Mouse (Mus musculus) hindbrain, embryonic 11.5 days (tissue): ENCODE results near the gene Kat7. TPM values are rescaled to one million over a fixed set of nuclear protein-coding genes. Genes with fewer than 3 reads are reported as not detected.

Experiments used
- ATAC-seq: fragments of 200-750 bp; cut with Nextera tagmentation; 2 replicates; pipeline ENCODE4 v1.8.0; 2017; ENCODE audit warnings: mild to moderate bottlenecking, moderate TSS enrichment, moderate library complexity; ENCODE audit not compliant: low FRiP score
- DNase-seq: peaks from one replicate; pipeline ENCODE4 v3.0.0-alpha.2; 2015; ENCODE audit warnings: low spot score
- H3K27ac ChIP-seq: fragments of 300-500 bp; sonication (generic); 2 replicates; pipeline ENCODE4 v1.5.1; 2014; ENCODE audit warnings: mild to moderate bottlenecking, low read depth, low read length
- H3K27me3 ChIP-seq: fragments of 300-500 bp; sonication (generic); 2 replicates; pipeline ENCODE4 v1.6.1; 2014; ENCODE audit warnings: mild to moderate bottlenecking, low read length, moderate library complexity, mixed read lengths; ENCODE audit not compliant: control insufficient read depth, insufficient read depth
- H3K36me3 ChIP-seq: fragments of 300-500 bp; sonication (generic); 2 replicates; pipeline ENCODE4 v1.6.1; 2014; ENCODE audit warnings: mild to moderate bottlenecking, low read length, moderate library complexity, mixed read lengths; ENCODE audit not compliant: control insufficient read depth, insufficient read depth
- H3K4me1 ChIP-seq: fragments of 300-500 bp; sonication (generic); replicated peaks from 2 replicates; pipeline ENCODE4 v1.6.1; 2014; ENCODE audit warnings: low read length, mixed read lengths; ENCODE audit not compliant: control insufficient read depth, insufficient read depth
- H3K4me2 ChIP-seq: fragments of 300-500 bp; sonication (generic); replicated peaks from 2 replicates; pipeline ENCODE4 v1.6.1; 2014; ENCODE audit warnings: mild to moderate bottlenecking, low read depth, low read length
- H3K4me3 ChIP-seq: fragments of 300-500 bp; sonication (generic); 2 replicates; pipeline ENCODE4 v1.5.1; 2014; ENCODE audit warnings: low read depth, low read length
- H3K9ac ChIP-seq: fragments of 300-500 bp; sonication (generic); 2 replicates; pipeline ENCODE4 v1.6.1; 2014; ENCODE audit warnings: low read depth, low read length
- H3K9me3 ChIP-seq: fragments of 300-500 bp; sonication (generic); 2 replicates; pipeline ENCODE4 v1.6.1; 2016; ENCODE audit warnings: low read length; ENCODE audit not compliant: control insufficient read depth
- WGBS: fragments of 180-500 bp; shearing (Covaris S2); extraction: QIAGEN DNeasy Blood & Tissue Kit; methylation state at CpG from one replicate; pipeline ENCODE4 v1.1.7; 2014; 5-methylcytosine and 5-hydroxymethylcytosine counted together
- polyA plus RNA-seq: library from polyadenylated mRNA; unstranded; fragments of >200 nt; fragmentation: Nextera tagmentation; extraction: Ambion mirVana; gene quantifications from 2 replicates; pipeline ENCODE4 v1.2.1, GENCODE M21; 2014

Kat7 gene
- polyA plus RNA-seq, 1 experiment from 2014 or later: 63.8 TPM

DNA sequence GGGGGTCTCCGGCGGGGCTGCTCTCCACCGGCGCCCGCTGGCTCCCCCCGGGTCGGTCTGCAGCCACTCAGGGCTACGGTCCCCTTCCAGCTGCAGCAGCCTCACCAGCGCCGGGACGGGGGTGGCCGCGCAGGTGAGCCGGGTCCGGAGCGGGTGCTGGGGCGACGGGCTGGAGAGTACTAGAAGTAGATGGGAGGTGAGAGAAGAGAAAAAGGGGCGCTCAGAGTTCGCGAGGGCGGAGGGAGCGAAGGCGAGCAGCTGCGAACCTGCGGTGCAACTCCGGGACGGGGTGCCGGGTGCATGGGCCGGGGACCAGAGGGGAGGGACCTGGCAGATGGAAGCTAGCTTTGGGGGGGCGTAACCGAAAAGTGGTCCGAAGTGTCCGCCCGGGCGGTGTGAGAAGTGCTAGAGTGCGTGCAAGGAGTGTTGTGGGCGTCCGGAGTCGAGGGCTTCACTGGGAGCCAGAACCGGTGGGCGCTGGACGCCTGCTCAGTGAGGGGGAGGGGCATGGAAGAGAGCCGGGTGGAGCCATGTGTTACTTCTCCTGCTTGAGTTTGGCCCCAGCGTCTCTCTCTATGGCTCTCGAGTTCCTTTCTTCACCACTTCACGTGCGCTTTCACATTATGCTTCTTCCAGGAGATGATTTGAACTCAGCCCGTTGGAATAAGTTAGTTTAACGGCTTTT is 27.2 kb upstream of the Kat7 start:
- WGBS: under 1% methylated on average over 45 of the region's 50 CpGs
- Histone ChIP-seq H3K36me3 (no peaks in the 10 kb centered on the region), H3K9me3 (no peaks in the 10 kb centered on the region), H3K9ac (peak overlapping the region; percentile 70), H3K4me3 (peak overlapping the region; percentile 85), H3K4me2 (peak overlapping the region; percentile 89), H3K4me1 (peaks cover 2% of the 10 kb centered on the region; the same call in 1 of the 2 replicates), H3K27ac (no peak overlapping the region), H3K27me3 (no peaks in the 10 kb centered on the region)
- DNase-seq (peak; percentile 78), ATAC-seq (peak; percentile 85)

DNA sequence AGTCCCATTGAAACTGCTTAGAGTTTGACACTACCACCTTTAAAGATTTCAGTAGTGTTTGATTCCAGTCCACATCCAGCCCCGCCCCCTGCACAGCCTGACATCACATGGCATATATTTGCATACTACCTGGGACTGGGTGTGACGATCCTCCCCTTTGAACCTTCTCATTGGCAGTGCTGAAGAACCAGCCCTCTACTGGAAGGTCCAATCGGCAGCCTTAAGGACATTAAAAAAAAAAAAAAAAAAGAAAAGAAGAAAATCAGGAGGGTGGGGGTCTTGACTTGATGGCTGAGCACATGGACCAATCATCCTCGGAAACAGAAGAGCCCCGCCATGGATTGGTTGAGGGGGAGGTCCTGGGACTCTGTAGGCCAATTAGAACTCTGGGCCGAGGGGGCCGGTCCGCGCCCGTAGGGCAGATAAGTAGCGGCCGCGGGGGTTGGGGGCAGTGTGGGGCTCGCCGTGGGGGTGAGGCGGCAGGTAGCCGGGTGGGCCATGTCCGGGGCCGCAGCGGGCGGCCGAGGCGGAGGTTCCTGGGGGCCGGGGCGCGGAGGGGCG is 26.6 kb upstream of the Kat7 start, which contains the start of gene Fam117a:
TSS of gene Fam117a (plus strand) at position 451 of the 561 bp plus-strand sequence.
- Histone ChIP-seq H3K4me1 (peaks cover 2% of the 10 kb centered on the region; the same call in 1 of the 2 replicates), H3K27me3 (no peaks in the 10 kb centered on the region), H3K9ac (peak within 1 kb of the TSS; percentile 70), H3K4me3 (peak within 1 kb of the TSS; percentile 85), H3K36me3 (no peaks in the 10 kb centered on the region), H3K27ac (no peak within 1 kb of the TSS), H3K9me3 (no peaks in the 10 kb centered on the region), H3K4me2 (peak within 1 kb of the TSS; percentile 89)
- 0% methylated on average over 13 of the region's 27 CpGs for WGBS
- DNase-seq (peak; percentile 86), ATAC-seq (peak; percentile 98)

DNA sequence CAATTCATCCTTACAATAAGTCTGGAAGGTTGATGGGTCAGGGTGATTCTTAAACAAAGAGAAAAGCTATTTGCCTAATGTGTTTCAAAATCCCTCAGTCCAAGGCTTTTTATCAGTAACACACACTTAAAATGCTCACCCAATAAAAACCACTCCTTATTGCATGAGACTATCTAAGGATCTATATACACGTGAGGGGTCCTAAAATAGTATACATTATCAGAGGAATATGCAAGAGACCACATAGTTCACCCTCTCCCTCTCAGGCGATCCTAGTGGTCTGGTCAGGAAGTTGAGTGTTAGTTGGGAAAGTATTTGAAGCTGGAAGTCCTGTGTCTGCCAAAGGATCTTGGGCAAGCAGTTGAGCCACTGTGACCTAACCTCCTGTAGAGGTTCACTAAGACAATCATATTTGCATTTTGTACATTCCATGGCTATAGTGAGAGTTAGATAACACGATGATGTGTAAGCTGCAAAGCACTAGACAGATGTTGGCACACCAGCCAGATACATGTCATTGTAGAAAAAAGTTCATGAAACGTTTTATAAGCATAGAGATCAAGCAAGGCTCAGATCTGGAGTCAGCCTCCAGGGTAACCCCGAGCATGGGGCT is 24.5 kb upstream of the Kat7 start:
- WGBS: 72% methylated on average over 5 of the region's 5 CpGs
- no peak for ATAC-seq
- no peak overlapping the region for H3K4me2 ChIP-seq

DNA sequence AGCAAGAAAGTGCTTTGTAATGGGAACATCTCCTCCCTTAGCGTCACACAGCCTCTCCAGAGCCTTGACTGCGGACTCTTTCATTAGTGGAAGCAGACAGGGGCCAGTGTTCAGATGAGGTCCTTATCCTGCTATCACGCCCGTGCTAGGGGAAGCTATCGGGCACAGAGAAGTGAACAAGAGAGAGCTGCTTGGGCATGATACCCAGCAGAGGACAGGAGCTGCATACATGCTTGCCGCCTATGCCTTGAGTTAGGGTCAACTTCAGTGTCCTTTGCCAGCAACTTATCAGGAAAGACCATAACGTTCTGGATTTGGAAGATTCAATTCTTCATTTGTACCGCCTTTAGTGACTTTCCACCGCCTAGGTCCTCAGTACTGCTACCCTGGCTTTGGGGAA is 23.8 kb upstream of the Kat7 start:
- WGBS: 91% methylated on average over 9 of the region's 9 CpGs

More for the DNA sequence above, 24.5 kb upstream of the Kat7 start:
- H3K27me3 ChIP-seq: no peaks in the 10 kb centered on the region
- H3K27ac ChIP-seq: no peak overlapping the region; the same call in 1 of the 2 replicates
- H3K9me3 ChIP-seq: no peaks in the 10 kb centered on the region
- H3K36me3 ChIP-seq: no peaks in the 10 kb centered on the region
- H3K4me1 ChIP-seq: peaks cover under 1% of the 10 kb centered on the region; the same call in 1 of the 2 replicates
- H3K4me3 ChIP-seq: no peak overlapping the region
- no peak for DNase-seq
- H3K9ac ChIP-seq: no peak overlapping the region

DNA sequence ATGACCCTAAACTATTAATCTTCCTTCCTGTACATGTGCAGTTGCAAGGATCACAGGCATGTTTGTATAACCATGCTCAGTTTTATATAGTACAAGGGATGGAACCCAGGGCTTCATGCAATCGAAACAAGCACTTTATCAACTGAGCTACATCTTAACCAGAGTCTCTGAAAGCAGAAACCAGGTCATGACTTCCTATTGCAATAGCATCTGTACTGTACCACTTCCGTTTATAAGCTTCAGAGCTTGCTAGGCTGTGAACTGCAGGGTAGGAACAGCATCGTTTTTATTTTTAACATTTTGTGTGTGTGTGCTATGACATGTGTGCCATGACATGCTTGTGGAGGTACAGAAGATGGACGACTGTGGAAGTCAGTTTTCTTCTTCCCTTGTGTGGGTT is 23.2 kb upstream of the Kat7 start:
- Histone ChIP-seq H3K27ac (no peak overlapping the region), H3K4me3 (no peak overlapping the region), H3K9me3 (no peaks in the 10 kb centered on the region), H3K4me1 (no peaks in the 10 kb centered on the region; the same call in 1 of the 2 replicates), H3K9ac (no peak overlapping the region), H3K27me3 (no peaks in the 10 kb centered on the region), H3K4me2 (no peak overlapping the region), H3K36me3 (no peaks in the 10 kb centered on the region)
- DNase-seq: no peak
- no peak for ATAC-seq
- WGBS: 66% methylated on average over 4 of the region's 4 CpGs

More for the DNA sequence above, 23.8 kb upstream of the Kat7 start:
- Histone ChIP-seq H3K4me2 (no peak overlapping the region), H3K27ac (no peak overlapping the region), H3K9ac (no peak overlapping the region), H3K27me3 (no peaks in the 10 kb centered on the region), H3K9me3 (no peaks in the 10 kb centered on the region), H3K4me3 (no peak overlapping the region), H3K36me3 (no peaks in the 10 kb centered on the region), H3K4me1 (no peaks in the 10 kb centered on the region; the same call in 1 of the 2 replicates)
- DNase-seq: no peak
- ATAC-seq: no peak

DNA sequence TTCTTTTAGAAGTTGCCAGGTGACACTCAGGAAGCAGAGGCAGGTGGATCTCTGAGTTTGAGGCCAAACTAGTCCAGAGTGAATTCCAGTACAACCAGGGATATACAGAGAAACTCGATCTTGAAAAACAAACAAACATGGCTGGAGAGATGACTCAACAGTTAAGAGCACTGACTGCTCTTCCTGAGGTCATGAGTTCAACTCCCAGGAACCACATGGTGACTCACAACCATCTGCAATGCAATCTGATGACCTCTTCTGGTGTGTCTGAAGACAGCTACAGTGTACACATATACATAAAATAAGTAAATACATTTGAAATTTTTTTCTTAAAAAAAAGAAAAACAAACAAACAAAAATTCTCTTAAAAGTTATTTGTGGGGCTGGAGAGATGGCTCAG is 20.6 kb upstream of the Kat7 start:
- Histone ChIP-seq H3K36me3 (no peaks in the 10 kb centered on the region), H3K4me1 (no peaks in the 10 kb centered on the region)
- 66% methylated on average over 1 of the region's 1 CpGs for WGBS

DNA sequence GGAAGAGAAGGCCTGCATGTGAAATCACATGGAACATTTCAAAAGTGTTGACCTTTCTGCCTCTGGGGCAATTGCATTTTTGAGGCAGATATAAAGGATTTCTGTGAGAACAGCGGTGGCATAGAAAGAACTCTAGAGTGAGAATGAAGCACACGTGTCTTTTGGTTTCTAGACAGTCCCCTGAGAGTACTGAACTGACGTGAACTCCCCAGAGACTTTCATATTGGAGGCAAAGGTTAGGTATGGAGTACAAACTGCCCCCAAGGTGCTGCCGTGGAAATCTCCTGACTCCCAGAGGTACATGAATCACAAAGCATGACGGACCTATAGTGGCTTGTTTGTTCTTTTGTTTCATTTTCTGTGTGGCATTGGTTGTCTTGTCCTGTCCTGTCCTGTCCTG is 18.6 kb upstream of the Kat7 start:
- Histone ChIP-seq H3K4me3 (no peak overlapping the region), H3K36me3 (no peaks in the 10 kb centered on the region), H3K27me3 (no peaks in the 10 kb centered on the region), H3K9me3 (no peaks in the 10 kb centered on the region), H3K4me1 (peaks cover 4% of the 10 kb centered on the region; the same call in 1 of the 2 replicates), H3K4me2 (no peak overlapping the region), H3K27ac (no peak overlapping the region), H3K9ac (no peak overlapping the region)
- no peak for ATAC-seq
- 78% methylated on average over 5 of the region's 5 CpGs for WGBS
- no peak for DNase-seq

More for the DNA sequence above, 20.6 kb upstream of the Kat7 start:
- no peak for DNase-seq
- Histone ChIP-seq H3K27ac (no peak overlapping the region), H3K9ac (no peak overlapping the region), H3K4me2 (no peak overlapping the region), H3K9me3 (no peaks in the 10 kb centered on the region), H3K27me3 (no peaks in the 10 kb centered on the region), H3K4me3 (no peak overlapping the region)
- ATAC-seq: no peak

DNA sequence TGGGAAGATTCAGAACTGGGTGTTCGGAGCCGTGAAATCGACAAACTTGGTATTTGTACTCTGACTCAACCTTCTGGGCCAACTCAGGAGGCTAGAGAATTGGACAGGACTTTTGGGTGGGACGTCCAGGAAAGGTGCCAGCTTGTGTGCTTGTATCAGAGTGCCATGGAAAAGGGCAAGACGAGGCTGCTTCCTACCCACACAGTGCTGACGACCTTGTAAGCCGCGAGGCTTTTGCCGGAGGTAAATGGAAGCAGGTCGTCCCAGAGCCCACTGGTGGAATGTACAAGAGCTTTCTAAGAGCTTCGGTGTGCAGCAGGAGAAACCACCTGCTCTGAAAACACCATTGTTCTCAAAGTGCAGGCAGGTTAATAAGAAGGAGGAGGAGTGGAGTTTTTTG is 16.2 kb upstream of the Kat7 start:
- H3K27ac ChIP-seq: no peak overlapping the region
- DNase-seq (no peak), ATAC-seq (no peak)
- no peaks in the 10 kb centered on the region for H3K27me3 ChIP-seq
- H3K9ac ChIP-seq: no peak overlapping the region
- H3K36me3 ChIP-seq: no peaks in the 10 kb centered on the region
- 80% methylated on average over 11 of the region's 11 CpGs for WGBS
- H3K4me1 ChIP-seq: peaks cover 4% of the 10 kb centered on the region; the same call in 1 of the 2 replicates
- no peak overlapping the region for H3K4me2 ChIP-seq
- H3K4me3 ChIP-seq: no peak overlapping the region
- no peaks in the 10 kb centered on the region for H3K9me3 ChIP-seq
